Mouse (Mus musculus): Measurements from ENCODE around the gene Snw1.

DNA sequence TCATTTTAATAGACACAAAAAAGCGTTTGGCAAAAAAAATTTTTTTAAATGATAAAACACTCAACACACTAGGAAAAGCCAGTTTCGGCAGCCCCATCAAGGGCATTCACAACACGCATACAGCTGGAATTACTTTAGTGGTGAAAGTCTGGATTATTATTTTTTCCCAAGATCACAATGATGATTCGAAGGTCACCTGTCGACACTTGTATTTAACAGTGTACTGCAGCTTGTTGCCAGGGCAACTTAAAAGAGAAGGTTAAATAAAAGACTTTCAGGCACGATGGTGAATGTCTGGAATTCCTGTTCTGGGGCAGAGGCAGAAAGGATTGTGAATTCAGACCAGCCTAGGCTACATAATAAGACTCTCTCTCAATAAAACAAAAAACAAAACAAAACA lies 70.2 kb downstream of the Snw1 start:
- TF ChIP-seq CTCF (IDR thresholded peaks at IDR 0.05; ENCODE audit: borderline replicate concordance, extremely low read depth, insufficient read depth, insufficient read length) (no peak), POLR2A (IDR thresholded peaks at IDR 0.05; ENCODE audit: borderline replicate concordance, extremely low read depth, insufficient read depth, insufficient read length, poor library complexity, severe bottlenecking) (no peak)
